ENCODE assay signal across 9 mouse cellular contexts in the genomic region with DNA sequence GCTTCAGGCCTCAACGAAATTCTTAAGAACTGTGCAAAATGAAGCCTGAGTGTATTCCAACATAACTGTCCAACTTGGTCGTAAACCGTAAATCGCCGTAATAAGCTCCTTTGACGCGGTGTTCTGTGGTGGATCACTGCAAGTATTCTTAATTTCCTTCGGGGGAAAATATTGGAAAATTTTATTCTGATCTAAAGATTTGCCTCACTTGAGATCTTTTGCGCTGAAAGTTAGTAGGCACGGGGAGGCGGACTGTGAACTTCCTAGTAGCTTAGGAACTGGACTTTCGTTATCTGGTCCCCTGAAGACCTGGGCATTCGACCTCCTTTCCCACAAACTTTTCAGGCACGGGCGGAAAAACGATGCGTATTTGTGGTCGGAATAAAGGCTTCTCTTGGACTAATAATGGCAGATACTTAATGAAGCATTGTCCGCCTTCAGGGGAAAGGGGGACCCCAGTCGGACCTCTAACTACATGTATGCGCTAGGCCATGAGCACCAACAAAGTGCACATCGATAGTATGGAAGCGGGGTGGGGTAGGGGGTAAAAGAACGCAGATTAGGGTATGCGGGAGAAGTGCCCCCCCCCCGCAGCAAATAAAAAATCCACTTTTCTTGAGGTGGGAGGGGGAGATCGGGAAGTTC.
A peak's percentile ranks its signal among the peaks of the same experiment; 100 is the strongest.
DNase-seq lines count a peak whose midpoint lies in the region; ATAC-seq lines count a peak whose summit lies in the region.
"Had no signal": no experiment of that assay in that cellular context is flagged by ENCODE, and none has a peak within 500 bp of the region (broad histone marks: within the 10 kb centered on the region; RNA-seq: fewer than 3 reads in every experiment).

No protein-coding gene starts in this region.

- peak overlapping the region; percentile 100 for H3K27ac ChIP-seq in forebrain, embryonic 11.5 days (ENCODE audit: low read depth, low read length)
- H3K27ac ChIP-seq in midbrain, embryonic 11.5 days (ENCODE audit: low read depth, low read length): no peak overlapping the region
- H3K27ac ChIP-seq: liver, embryonic 14.5 days had no signal

- no peaks in the 10 kb centered on the region for H3K36me3 ChIP-seq in forebrain, embryonic 11.5 days (ENCODE audit: control insufficient read depth, insufficient read depth, low read length)
- H3K36me3 ChIP-seq in midbrain, embryonic 11.5 days (ENCODE audit: control insufficient read depth, insufficient read depth, low read length): no peaks in the 10 kb centered on the region

- H3K9ac ChIP-seq in forebrain, embryonic 11.5 days (ENCODE audit: low read length): peak overlapping the region; percentile 100
- H3K9ac ChIP-seq in midbrain, embryonic 11.5 days (ENCODE audit: low read length): peak overlapping the region; percentile 64
- H3K9ac ChIP-seq: liver, embryonic 14.5 days had no signal

- H3K4me3 ChIP-seq in forebrain, embryonic 11.5 days (ENCODE audit: low read depth, low read length): peak overlapping the region; percentile 85
- H3K4me3 ChIP-seq in midbrain, embryonic 11.5 days (ENCODE audit: low read depth, low read length): peak overlapping the region; percentile 37

- no peaks in the 10 kb centered on the region for H3K9me3 ChIP-seq in forebrain, embryonic 11.5 days (ENCODE audit: control insufficient read depth, low read length)
- no peaks in the 10 kb centered on the region for H3K9me3 ChIP-seq in midbrain, embryonic 11.5 days (ENCODE audit: control insufficient read depth, low read length)

- no peak for ATAC-seq in forebrain, embryonic 11.5 days (replicated peaks; ENCODE audit: low FRiP score)
- ATAC-seq in midbrain, embryonic 11.5 days (ENCODE audit: low FRiP score): no peak

- 1% methylated on average over 27 of the region's 27 CpGs for WGBS in forebrain, embryonic 11.5 days
- WGBS in midbrain, embryonic 11.5 days: 2% methylated on average over 27 of the region's 27 CpGs

- peak; percentile 70 for DNase-seq in Muller cell, postnatal 12 days (ENCODE audit: inconsistent ontology term)
- peak; percentile 16 for DNase-seq in brain, embryonic 18.5 days (ENCODE audit: low read depth, low spot score)
- peak; percentile 64 for DNase-seq in forebrain, embryonic 11.5 days (ENCODE audit: low spot score)
- DNase-seq in midbrain, embryonic 11.5 days (ENCODE audit: low spot score, missing footprints): peak; percentile 97
- no peak for DNase-seq in thymus, postnatal 0 days (ENCODE audit: low spot score)
- no peak for DNase-seq in right cerebral cortex, postnatal 25 days
- no peak for DNase-seq in heart, adult 8-10 months (ENCODE audit: low spot score)
- DNase-seq: kidney, adult 8-10 months had no signal

- H3K27me3 ChIP-seq in forebrain, embryonic 11.5 days (ENCODE audit: control insufficient read depth, insufficient read depth, low read length): peaks cover 8% of the 10 kb centered on the region; the same call in 1 of the 2 replicates
- peaks cover 69% of the 10 kb centered on the region for H3K27me3 ChIP-seq in midbrain, embryonic 11.5 days (ENCODE audit: control insufficient read depth, insufficient read depth, low read length)

- peaks cover 8% of the 10 kb centered on the region; the same call in 1 of the 2 replicates for H3K4me1 ChIP-seq in forebrain, embryonic 11.5 days (replicated peaks; ENCODE audit: control insufficient read depth, insufficient read depth, low read length)
- peaks cover 24% of the 10 kb centered on the region for H3K4me1 ChIP-seq in midbrain, embryonic 11.5 days (ENCODE audit: control insufficient read depth, insufficient read depth, low read length)

- peak overlapping the region; percentile 75 for H3K4me2 ChIP-seq in forebrain, embryonic 11.5 days (ENCODE audit: low read depth, low read length, severe bottlenecking)
- H3K4me2 ChIP-seq in midbrain, embryonic 11.5 days: peak overlapping the region; percentile 54

Comparison
In these comparisons a context has a peak if more than half of its experiments do, and no peak if none do; other contexts are left out.
1. DNase-seq: peak in Muller cell, postnatal 12 days (single experiment), brain, embryonic 18.5 days (single experiment), forebrain, embryonic 11.5 days (single experiment) and midbrain, embryonic 11.5 days (single experiment); none in thymus, postnatal 0 days (single experiment), right cerebral cortex, postnatal 25 days (single experiment) and heart, adult 8-10 months (single experiment).